Mouse (Mus musculus): ENCODE results near the gene Phlda2.
"Not testable (repeated sequence)": the region's sequence is repeated elsewhere in the genome, so short reads cannot be mapped to it uniquely, and the experiment has no call there.

Phlda2 gene

GRCm38 (mm10) chr7:143502418-143503200 lies at the start of gene Phlda2:
Gene Phlda2 (minus strand): TSS chr7:143503150.
- ATAC-seq (ENCODE audit: low TSS enrichment): no peak

GRCm38 (mm10) chr7:143549588-143550220 lies 46.8 kb upstream of the Phlda2 start:
- ATAC-seq (ENCODE audit: low TSS enrichment): no peak

GRCm38 (mm10) chr7:143548976-143549457 lies 46.1 kb upstream of the Phlda2 start, which contains the start of gene Nap1l4:
Gene Nap1l4 (minus strand): TSS chr7:143549106.
- ATAC-seq (ENCODE audit: low TSS enrichment): peak; percentile 99

- peak; percentile 44 for ATAC-seq (ENCODE audit: low TSS enrichment)
These were observed 45.4 kb upstream of the Phlda2 start for GRCm38 (mm10) chr7:143548231-143548961.

GRCm38 (mm10) chr7:143546554-143546953 lies 43.6 kb upstream of the Phlda2 start:
- ATAC-seq (ENCODE audit: low TSS enrichment): no peak

- no peak for ATAC-seq (ENCODE audit: low TSS enrichment)
These were observed 41.4 kb upstream of the Phlda2 start for GRCm38 (mm10) chr7:143544368-143544767.

GRCm38 (mm10) chr7:143538671-143539070 lies 35.7 kb upstream of the Phlda2 start:
- ATAC-seq (ENCODE audit: low TSS enrichment): no peak

GRCm38 (mm10) chr7:143538229-143538628 lies 35.3 kb upstream of the Phlda2 start:
- ATAC-seq (ENCODE audit: low TSS enrichment): not testable (repeated sequence)

GRCm38 (mm10) chr7:143536251-143536650 lies 33.3 kb upstream of the Phlda2 start:
- no peak for ATAC-seq (ENCODE audit: low TSS enrichment)

GRCm38 (mm10) chr7:143533284-143533683 lies 30.3 kb upstream of the Phlda2 start:
- ATAC-seq (ENCODE audit: low TSS enrichment): no peak

- no peak for ATAC-seq (ENCODE audit: low TSS enrichment)
These were observed 29.5 kb upstream of the Phlda2 start for GRCm38 (mm10) chr7:143532410-143532809.

GRCm38 (mm10) chr7:143519333-143519732 lies 16.4 kb upstream of the Phlda2 start:
- ATAC-seq (ENCODE audit: low TSS enrichment): no peak

- ATAC-seq (ENCODE audit: low TSS enrichment): no peak
These were observed 11.4 kb upstream of the Phlda2 start for GRCm38 (mm10) chr7:143514416-143514768.

- ATAC-seq (ENCODE audit: low TSS enrichment): peak; percentile 34; the same call in 1 of the 2 replicates
These were observed 10.9 kb upstream of the Phlda2 start for GRCm38 (mm10) chr7:143513763-143514415.

- ATAC-seq (ENCODE audit: low TSS enrichment): no peak
These were observed 8.4 kb upstream of the Phlda2 start for GRCm38 (mm10) chr7:143511335-143511712.

- no peak for ATAC-seq (ENCODE audit: low TSS enrichment)
These were observed 7.8 kb upstream of the Phlda2 start for GRCm38 (mm10) chr7:143510593-143511334.

GRCm38 (mm10) chr7:143509566-143509965 lies 6.6 kb upstream of the Phlda2 start:
- no peak for ATAC-seq (ENCODE audit: low TSS enrichment)

- 0 out of 2 replicates have a peak, but pooled peaks have one; percentile 41 for ATAC-seq (ENCODE audit: low TSS enrichment)
These were observed 3.7 kb upstream of the Phlda2 start for GRCm38 (mm10) chr7:143506675-143507074.

GRCm38 (mm10) chr7:143506271-143506670 lies 3.3 kb upstream of the Phlda2 start:
- ATAC-seq (ENCODE audit: low TSS enrichment): no peak

GRCm38 (mm10) chr7:143505823-143506222 lies 2.9 kb upstream of the Phlda2 start:
- no peak for ATAC-seq (ENCODE audit: low TSS enrichment)

GRCm38 (mm10) chr7:143505411-143505810 lies 2.5 kb upstream of the Phlda2 start:
- no peak for ATAC-seq (ENCODE audit: low TSS enrichment)

Data from frontal cortex, adult (tissue).